Mouse (Mus musculus) forebrain, embryonic 13.5 days (tissue): ENCODE results near the gene Tnfaip8l2. TPM values are rescaled to one million over a fixed set of nuclear protein-coding genes. Genes with fewer than 3 reads are reported as not detected.
"Not testable (repeated sequence)": the region's sequence is repeated elsewhere in the genome, so short reads cannot be mapped to it uniquely, and the experiment has no call there.

ENCODE experiments used
- ATAC-seq: fragments of 200-750 bp; cut with Nextera tagmentation; 2 replicates; pipeline ENCODE4 v1.8.0; 2017
- H3K27ac ChIP-seq: fragments of 300-500 bp; sonication (generic); 2 replicates; pipeline ENCODE4 v1.5.1; 2015; ENCODE audit warnings: inconsistent platforms, mild to moderate bottlenecking, moderate library complexity
- H3K27me3 ChIP-seq: fragments of 300-500 bp; sonication (generic); 2 replicates; pipeline ENCODE4 v1.6.1; 2015; ENCODE audit warnings: mild to moderate bottlenecking, inconsistent platforms
- H3K36me3 ChIP-seq: fragments of 300-500 bp; sonication (generic); 2 replicates; pipeline ENCODE4 v1.6.1; 2015; ENCODE audit warnings: mild to moderate bottlenecking, inconsistent platforms; ENCODE audit not compliant: poor library complexity, severe bottlenecking
- H3K4me1 ChIP-seq: fragments of 300-500 bp; sonication (generic); 2 replicates; pipeline ENCODE4 v1.6.1; 2015; ENCODE audit warnings: inconsistent platforms
- H3K4me2 ChIP-seq: fragments of 300-500 bp; sonication (generic); 2 replicates; pipeline ENCODE4 v1.6.1; 2015; ENCODE audit warnings: inconsistent platforms, mild to moderate bottlenecking, moderate library complexity
- H3K4me3 ChIP-seq: fragments of 300-500 bp; sonication (generic); 2 replicates; pipeline ENCODE4 v1.5.1; 2015; ENCODE audit warnings: mild to moderate bottlenecking, inconsistent platforms
- H3K9ac ChIP-seq: fragments of 300-500 bp; sonication (generic); 2 replicates; pipeline ENCODE4 v1.6.1; 2015; ENCODE audit warnings: mild to moderate bottlenecking, inconsistent platforms
- H3K9me3 ChIP-seq: fragments of 300-500 bp; sonication (generic); replicated peaks from 2 replicates; pipeline ENCODE4 v1.6.1; 2016; ENCODE audit warnings: inconsistent platforms
- WGBS: fragments of 180-500 bp; shearing (Covaris S2); methylation state at CpG from one replicate; pipeline ENCODE4 v1.1.7; 2015; 5-methylcytosine and 5-hydroxymethylcytosine counted together
- polyA plus RNA-seq: library from polyadenylated mRNA; unstranded; fragments of >200 nt; fragmentation: Nextera tagmentation; extraction: Ambion mirVana; gene quantifications from 2 replicates; pipeline ENCODE4 v1.2.1, GENCODE M21; 2015

Gene Tnfaip8l2
- polyA plus RNA-seq, 1 experiment from 2014 or later = 1.2 TPM

GRCm38 (mm10) chr3:95159511-95159986 lies 17.4 kb upstream of the Tnfaip8l2 start:
- Histone ChIP-seq H3K4me3 (peak overlapping the region; percentile 88), H3K9me3 (no peaks in the 10 kb centered on the region), H3K9ac (peak overlapping the region; percentile 89), H3K27me3 (0 out of 2 replicates have a peak, but pooled peaks cover 5% of the 10 kb centered on the region), H3K4me2 (peak overlapping the region; percentile 70), H3K4me1 (peaks cover 36% of the 10 kb centered on the region), H3K27ac (no peak overlapping the region), H3K36me3 (peaks cover 7% of the 10 kb centered on the region)
- 19% methylated on average over 8 of the region's 8 CpGs for WGBS
- ATAC-seq = no peak

GRCm38 (mm10) chr3:95153874-95154273 lies 11.7 kb upstream of the Tnfaip8l2 start:
- peaks cover 10% of the 10 kb centered on the region; the same call in 1 of the 2 replicates for H3K27me3 ChIP-seq
- no peak overlapping the region for H3K27ac ChIP-seq
- H3K4me2 ChIP-seq = no peak overlapping the region
- H3K4me1 ChIP-seq = no peaks in the 10 kb centered on the region
- no peak overlapping the region for H3K9ac ChIP-seq
- WGBS = 57% methylated on average over 4 of the region's 4 CpGs
- no peak overlapping the region for H3K4me3 ChIP-seq
- H3K9me3 ChIP-seq = no peaks in the 10 kb centered on the region
- no peaks in the 10 kb centered on the region for H3K36me3 ChIP-seq
- ATAC-seq = no peak

- Histone ChIP-seq H3K27ac (no peak overlapping the region), H3K4me1 (no peaks in the 10 kb centered on the region), H3K9ac (no peak overlapping the region), H3K9me3 (no peaks in the 10 kb centered on the region), H3K27me3 (peaks cover 9% of the 10 kb centered on the region; the same call in 1 of the 2 replicates), H3K4me2 (no peak overlapping the region), H3K36me3 (no peaks in the 10 kb centered on the region), H3K4me3 (no peak overlapping the region)
- whole genome bisulfite sequencing = 65% methylated on average over 3 of the region's 3 CpGs
- ATAC-seq = no peak
These were observed 5.8 kb upstream of the Tnfaip8l2 start for GRCm38 (mm10) chr3:95147924-95148323.

- no peaks in the 10 kb centered on the region for H3K9me3 ChIP-seq
- no peak overlapping the region for H3K9ac ChIP-seq
- ATAC-seq = peak; percentile 79
- no peak overlapping the region for H3K4me3 ChIP-seq
- H3K4me2 ChIP-seq = no peak overlapping the region
- WGBS = 8% methylated on average over 5 of the region's 5 CpGs
- no peak overlapping the region for H3K27ac ChIP-seq
- peaks cover 18% of the 10 kb centered on the region for H3K36me3 ChIP-seq
- H3K4me1 ChIP-seq = no peaks in the 10 kb centered on the region
- no peaks in the 10 kb centered on the region for H3K27me3 ChIP-seq
These were observed 454 bp upstream of the Tnfaip8l2 start for GRCm38 (mm10) chr3:95142617-95143011.

- no peaks in the 10 kb centered on the region for H3K27me3 ChIP-seq
These were observed 686 bp downstream of the Tnfaip8l2 start for GRCm38 (mm10) chr3:95141474-95141873.

GRCm38 (mm10) chr3:95140795-95141194 lies 1.4 kb downstream of the Tnfaip8l2 start:
- 89% methylated on average over 6 of the region's 6 CpGs for WGBS
- ATAC-seq = no peak
- Histone ChIP-seq H3K36me3 (peaks cover 18% of the 10 kb centered on the region), H3K4me2 (no peak overlapping the region), H3K9ac (no peak overlapping the region), H3K4me1 (peaks cover 5% of the 10 kb centered on the region; the same call in 1 of the 2 replicates), H3K27me3 (no peaks in the 10 kb centered on the region), H3K27ac (no peak overlapping the region), H3K9me3 (no peaks in the 10 kb centered on the region), H3K4me3 (no peak overlapping the region)

More at GRCm38 (mm10) chr3:95141474-95141873, 686 bp downstream of the Tnfaip8l2 start:
- H3K4me3 ChIP-seq = no peak overlapping the region
- no peaks in the 10 kb centered on the region; the same call in 1 of the 2 replicates for H3K4me1 ChIP-seq
- no peak overlapping the region for H3K27ac ChIP-seq
- H3K9me3 ChIP-seq = no peaks in the 10 kb centered on the region
- ATAC-seq = no peak
- no peak overlapping the region for H3K4me2 ChIP-seq
- peaks cover 18% of the 10 kb centered on the region for H3K36me3 ChIP-seq
- H3K9ac ChIP-seq = no peak overlapping the region
- WGBS = 90% methylated on average over 9 of the region's 9 CpGs

- WGBS = 63% methylated on average over 18 of the region's 18 CpGs
- Histone ChIP-seq H3K36me3 (peaks cover 18% of the 10 kb centered on the region), H3K4me1 (peaks cover 11% of the 10 kb centered on the region), H3K27ac (no peak overlapping the region), H3K9ac (no peak overlapping the region), H3K9me3 (no peaks in the 10 kb centered on the region), H3K27me3 (no peaks in the 10 kb centered on the region), H3K4me3 (no peak overlapping the region), H3K4me2 (no peak overlapping the region)
- no peak for ATAC-seq
These were observed 1.9 kb downstream of the Tnfaip8l2 start for GRCm38 (mm10) chr3:95140289-95140595.

- Histone ChIP-seq H3K36me3 (peaks cover 18% of the 10 kb centered on the region), H3K4me2 (no peak overlapping the region), H3K4me1 (peaks cover 16% of the 10 kb centered on the region), H3K27me3 (no peaks in the 10 kb centered on the region), H3K4me3 (no peak overlapping the region), H3K9ac (no peak overlapping the region), H3K27ac (no peak overlapping the region), H3K9me3 (no peaks in the 10 kb centered on the region)
- 74% methylated on average over 25 of the region's 25 CpGs for WGBS
- no peak for ATAC-seq
These were observed 2.4 kb downstream of the Tnfaip8l2 start for GRCm38 (mm10) chr3:95139586-95140288.

- Histone ChIP-seq H3K36me3 (peaks cover 22% of the 10 kb centered on the region), H3K4me2 (no peak overlapping the region), H3K27ac (no peak overlapping the region), H3K9ac (no peak overlapping the region), H3K9me3 (no peaks in the 10 kb centered on the region), H3K4me3 (no peak overlapping the region), H3K27me3 (no peaks in the 10 kb centered on the region), H3K4me1 (peaks cover 24% of the 10 kb centered on the region)
- no peak for ATAC-seq
- WGBS = 95% methylated on average over 3 of the region's 3 CpGs
These were observed 5.8 kb downstream of the Tnfaip8l2 start for GRCm38 (mm10) chr3:95136336-95136735.

- ATAC-seq = no peak
- Histone ChIP-seq H3K4me1 (peaks cover 24% of the 10 kb centered on the region), H3K36me3 (peaks cover 26% of the 10 kb centered on the region), H3K27me3 (no peaks in the 10 kb centered on the region), H3K4me3 (peak overlapping the region; percentile 34), H3K9me3 (no peaks in the 10 kb centered on the region), H3K9ac (no peak overlapping the region), H3K4me2 (peak overlapping the region; percentile 60), H3K27ac (no peak overlapping the region)
- 91% methylated on average over 7 of the region's 7 CpGs for WGBS
These were observed 6.6 kb downstream of the Tnfaip8l2 start for GRCm38 (mm10) chr3:95135433-95136052.

GRCm38 (mm10) chr3:95135023-95135422 lies 7.1 kb downstream of the Tnfaip8l2 start:
- peak overlapping the region; percentile 34 for H3K4me3 ChIP-seq
- H3K4me2 ChIP-seq = peak overlapping the region; percentile 60
- peak overlapping the region; percentile 48; the same call in 1 of the 2 replicates for H3K9ac ChIP-seq
- peaks cover 25% of the 10 kb centered on the region for H3K36me3 ChIP-seq
- H3K4me1 ChIP-seq = peaks cover 24% of the 10 kb centered on the region
- no peak overlapping the region for H3K27ac ChIP-seq
- no peaks in the 10 kb centered on the region for H3K9me3 ChIP-seq
- WGBS = 34% methylated on average over 6 of the region's 6 CpGs
- H3K27me3 ChIP-seq = no peaks in the 10 kb centered on the region
- no peak for ATAC-seq

- ATAC-seq = peak; percentile 66
- H3K9me3 ChIP-seq, H3K4me2 ChIP-seq, H3K27ac ChIP-seq, H3K9ac ChIP-seq, H3K27me3 ChIP-seq: not testable (repeated sequence)
- H3K4me3 ChIP-seq = peak overlapping the region; percentile 72
- no CpG with 5 or more reads among the region's 12 CpGs for WGBS
- peaks cover 26% of the 10 kb centered on the region for H3K36me3 ChIP-seq
- H3K4me1 ChIP-seq = peaks cover 24% of the 10 kb centered on the region
These were observed 8.0 kb downstream of the Tnfaip8l2 start for GRCm38 (mm10) chr3:95134133-95134532.
